Mouse (Mus musculus) midbrain, postnatal 0 days (tissue): ENCODE measurements around the gene Rab9b. TPM values are rescaled to one million over a fixed set of nuclear protein-coding genes. Genes with fewer than 3 reads are reported as not detected.

Experiments used
- ATAC-seq: fragments of 200-750 bp; cut with Nextera tagmentation; 2 replicates; pipeline ENCODE4 v1.8.0; 2017; ENCODE audit warnings: moderate number of reproducible peaks, mild to moderate bottlenecking, moderate TSS enrichment, moderate library complexity; ENCODE audit not compliant: low FRiP score
- DNase-seq: peaks from one replicate; pipeline ENCODE4 v3.0.0-alpha.2; 2015; ENCODE audit warnings: low spot score
- H3K27ac ChIP-seq: fragments of 300-500 bp; sonication (generic); 2 replicates; pipeline ENCODE4 v1.5.1; 2014; ENCODE audit warnings: low read depth, mild to moderate bottlenecking, low read length, mixed read lengths
- H3K27me3 ChIP-seq: fragments of 300-500 bp; sonication (generic); 2 replicates; pipeline ENCODE4 v1.6.1; 2014; ENCODE audit warnings: low read length, control low read depth, mixed read lengths; ENCODE audit not compliant: insufficient read depth
- H3K36me3 ChIP-seq: fragments of 300-500 bp; sonication (generic); 2 replicates; pipeline ENCODE4 v1.6.1; 2014; ENCODE audit warnings: low read length, control low read depth, mixed read lengths; ENCODE audit not compliant: insufficient read depth
- H3K4me1 ChIP-seq: fragments of 300-500 bp; sonication (generic); 2 replicates; pipeline ENCODE4 v1.6.1; 2014; ENCODE audit warnings: mild to moderate bottlenecking, control low read depth, antibody characterized with exemption, low read length, mixed read lengths; ENCODE audit not compliant: insufficient read depth
- H3K4me2 ChIP-seq: fragments of 300-500 bp; sonication (generic); 2 replicates; pipeline ENCODE4 v1.6.1; 2014; ENCODE audit warnings: low read depth, mild to moderate bottlenecking, low read length, mixed read lengths; ENCODE audit not compliant: poor library complexity, severe bottlenecking
- H3K4me3 ChIP-seq: fragments of 300-500 bp; sonication (generic); 2 replicates; pipeline ENCODE4 v1.5.1; 2014; ENCODE audit warnings: low read depth, mild to moderate bottlenecking, low read length, moderate library complexity
- H3K9ac ChIP-seq: fragments of 300-500 bp; sonication (generic); replicated peaks from 2 replicates; pipeline ENCODE4 v1.6.1; 2014; ENCODE audit warnings: mild to moderate bottlenecking, low read length, moderate library complexity, mixed read lengths; ENCODE audit not compliant: poor library complexity, severe bottlenecking
- H3K9me3 ChIP-seq: fragments of 300-500 bp; sonication (generic); 2 replicates; pipeline ENCODE4 v1.6.1; 2016; ENCODE audit warnings: low read length, control low read depth
- CTCF ChIP-seq: IDR thresholded peaks from 2 replicates; pipeline ENCODE4 v1.5.1; 2016; ENCODE audit warnings: antibody characterized with exemption, mild to moderate bottlenecking
- WGBS: fragments of 180-500 bp; shearing (Covaris S2); extraction: QIAGEN DNeasy Blood & Tissue Kit; methylation state at CpG from one replicate; pipeline ENCODE4 v1.1.7; 2014; 5-methylcytosine and 5-hydroxymethylcytosine counted together
- polyA plus RNA-seq: library from polyadenylated mRNA; unstranded; fragments of >200 nt; fragmentation: Nextera tagmentation; extraction: Ambion mirVana; gene quantifications from 2 replicates; pipeline ENCODE4 v1.2.1, GENCODE M21; 2015
- total RNA-seq: library from RNA; depleted of rRNA; stranded (reverse); fragments of >200 nt; gene quantifications from 2 replicates; pipeline ENCODE4 v1.2.3, GENCODE M21; 2014; rRNA removed

Gene Rab9b
- total and polyA plus RNA-seq, 2 experiments from 2014 or later, result 22.3 to 31.8 TPM

- no peaks in the 10 kb centered on the region for H3K36me3 ChIP-seq
- H3K27me3 ChIP-seq, result no peaks in the 10 kb centered on the region
- WGBS, result 25% methylated on average over 1 of the region's 1 CpGs
- no peak for TF ChIP-seq CTCF
- no peak within 1 kb of the TSS for H3K4me3 ChIP-seq
- H3K4me2 ChIP-seq, result no peak within 1 kb of the TSS
- DNase-seq (no peak), ATAC-seq (no peak)
- no peaks in the 10 kb centered on the region for H3K4me1 ChIP-seq
- H3K27ac ChIP-seq, result no peak within 1 kb of the TSS
- no peak within 1 kb of the TSS for H3K9ac ChIP-seq
- no peaks in the 10 kb centered on the region for H3K9me3 ChIP-seq
Measured at GRCm38 (mm10) chrX:136822371-136822770, 46.2 kb downstream of the Rab9b start, which contains the start of gene Plp1. TSS of gene Plp1 (plus strand) at chrX:136822671.

- Histone ChIP-seq H3K4me2 (no peak overlapping the region), H3K4me1 (no peaks in the 10 kb centered on the region), H3K36me3 (no peaks in the 10 kb centered on the region), H3K27ac (no peak overlapping the region), H3K4me3 (no peak overlapping the region), H3K9me3 (no peaks in the 10 kb centered on the region), H3K27me3 (no peaks in the 10 kb centered on the region), H3K9ac (no peak overlapping the region)
- peak; percentile 82 for DNase-seq
- peak; percentile 90 for TF ChIP-seq CTCF
- peak; percentile 75; the same call in 1 of the 2 replicates for ATAC-seq
- WGBS, result 0% methylated on average over 1 of the region's 1 CpGs
Measured at GRCm38 (mm10) chrX:136820250-136820649, 48.3 kb downstream of the Rab9b start.

GRCm38 (mm10) chrX:136819752-136820151, 48.8 kb downstream of the Rab9b start:
- H3K27me3 ChIP-seq, result no peaks in the 10 kb centered on the region
- no peak overlapping the region for H3K27ac ChIP-seq
- H3K4me2 ChIP-seq, result no peak overlapping the region
- no peak overlapping the region for H3K9ac ChIP-seq
- WGBS, result 81% methylated on average over 6 of the region's 6 CpGs
- no peaks in the 10 kb centered on the region for H3K36me3 ChIP-seq
- TF ChIP-seq CTCF, result no peak
- ATAC-seq (no peak; the same call in 1 of the 2 replicates), DNase-seq (no peak)
- H3K4me3 ChIP-seq, result no peak overlapping the region
- H3K9me3 ChIP-seq, result no peaks in the 10 kb centered on the region
- H3K4me1 ChIP-seq, result no peaks in the 10 kb centered on the region

Other genes with a start within 250 kb of the Rab9b start
- 21.2 and 23.2 TPM in 2 replicates for gene Tceal1, start 160.8 kb downstream of the Rab9b start, total RNA-seq
- 24.0 and 28.0 TPM in 2 replicates for gene Tceal1, start 160.8 kb downstream of the Rab9b start, polyA plus RNA-seq
- 355 and 449 TPM in 2 replicates for gene Morf4l2, start 125.1 kb downstream of the Rab9b start, total RNA-seq
- 603 and 621 TPM in 2 replicates for gene Morf4l2, start 125.1 kb downstream of the Rab9b start, polyA plus RNA-seq
- gene Glra4, start 88.6 kb downstream of the Rab9b start, total RNA-seq, result 0.33 TPM in 1 of 2 replicates, not detected in the other
- gene Glra4, start 88.6 kb downstream of the Rab9b start, polyA plus RNA-seq, result not detected in 2 replicates
- gene Plp1, start 46.1 kb downstream of the Rab9b start, total RNA-seq, result 17.7 and 23.3 TPM in 2 replicates
- gene Plp1, start 46.1 kb downstream of the Rab9b start, polyA plus RNA-seq, result 10.2 and 13.5 TPM in 2 replicates
- not detected in 2 replicates for gene H2bfm, start 58.6 kb upstream of the Rab9b start, total RNA-seq
- gene H2bfm, start 58.6 kb upstream of the Rab9b start, polyA plus RNA-seq, result not detected in 2 replicates
- gene Tmsb15b2, start 106.7 kb upstream of the Rab9b start, total RNA-seq, result 32.3 and 59.5 TPM in 2 replicates
- gene Tmsb15b2, start 106.7 kb upstream of the Rab9b start, polyA plus RNA-seq, result 69.2 and 73.2 TPM in 2 replicates
- 1.9 and 7.9 TPM in 2 replicates for gene Tmsb15l, start 108.1 kb upstream of the Rab9b start, total RNA-seq
- 7.5 and 9.5 TPM in 2 replicates for gene Tmsb15l, start 108.1 kb upstream of the Rab9b start, polyA plus RNA-seq
- gene Tmsb15b1, start 108.1 kb upstream of the Rab9b start, total RNA-seq, result 3.0 and 5.8 TPM in 2 replicates
- gene Tmsb15b1, start 108.1 kb upstream of the Rab9b start, polyA plus RNA-seq, result 34.5 and 41.2 TPM in 2 replicates
- 196 and 224 TPM in 2 replicates for gene Zcchc18, start 124.4 kb upstream of the Rab9b start, total RNA-seq
- gene Zcchc18, start 124.4 kb upstream of the Rab9b start, polyA plus RNA-seq, result 602 and 631 TPM in 2 replicates
- 17.6 and 20.6 TPM in 2 replicates for gene Slc25a53, start 169.5 kb upstream of the Rab9b start, total RNA-seq
- 11.1 and 12.6 TPM in 2 replicates for gene Slc25a53, start 169.5 kb upstream of the Rab9b start, polyA plus RNA-seq
- gene Fam199x, start 180.8 kb upstream of the Rab9b start, total RNA-seq, result 14.8 and 16.3 TPM in 2 replicates
- 6.7 and 8.8 TPM in 2 replicates for gene Fam199x, start 180.8 kb upstream of the Rab9b start, polyA plus RNA-seq